Mouse (Mus musculus) lung, postnatal 4 days (tissue): ENCODE results near the gene Gm5155.
"Not testable (repeated sequence)": the region's sequence is repeated elsewhere in the genome, so short reads cannot be mapped to it uniquely, and the experiment has no call there.

ENCODE experiments used
- DNase-seq, 2 experiments: peaks; one replicate each; pipeline ENCODE4 v3.0.0; 2021

Gm5155 gene

GRCm38 (mm10) chr7:17871467-17871866 is at the start of gene Gm5155:
Gene Gm5155 (plus strand): TSS chr7:17871767.
- DNase-seq: no peak

- no peak for DNase-seq
Measured at GRCm38 (mm10) chr7:17870776-17871175, 791 bp upstream of the Gm5155 start.

GRCm38 (mm10) chr7:17895341-17895740 is 23.8 kb downstream of the Gm5155 start:
- DNase-seq: not testable (repeated sequence)

- DNase-seq: no peak
Measured at GRCm38 (mm10) chr7:17903146-17903915, 31.8 kb downstream of the Gm5155 start.
